Mouse (Mus musculus): ENCODE measurements around the gene Ppp1r14a.

Gene Ppp1r14a

GRCm38 (mm10) chr7:29328984-29329383, 39.9 kb downstream of the Ppp1r14a start:
- no peak for DNase-seq (ENCODE audit: low spot score in 2 of 2)

GRCm38 (mm10) chr7:29334156-29334555, 45.0 kb downstream of the Ppp1r14a start:
- no peak for DNase-seq (ENCODE audit: low spot score in 2 of 2)

- DNase-seq (ENCODE audit: low spot score in 2 of 2) = no peak
Measured at GRCm38 (mm10) chr7:29335276-29335675, 46.2 kb downstream of the Ppp1r14a start.

GRCm38 (mm10) chr7:29335841-29336671, 46.9 kb downstream of the Ppp1r14a start:
- no peak for DNase-seq (ENCODE audit: low spot score in 2 of 2)

GRCm38 (mm10) chr7:29336795-29337319, 47.7 kb downstream of the Ppp1r14a start:
- DNase-seq (ENCODE audit: low spot score in 2 of 2) = no peak

GRCm38 (mm10) chr7:29337766-29338165, 48.7 kb downstream of the Ppp1r14a start:
- DNase-seq (ENCODE audit: low spot score in 2 of 2) = no peak

- DNase-seq (ENCODE audit: low spot score in 2 of 2) = peak in 1 of 2 experiments; percentile 21
Measured at GRCm38 (mm10) chr7:29338351-29338919, 49.3 kb downstream of the Ppp1r14a start.

- peak in 1 of 2 experiments; percentile 24 for DNase-seq (ENCODE audit: low spot score in 2 of 2)
Measured at GRCm38 (mm10) chr7:29338984-29339679, 50.0 kb downstream of the Ppp1r14a start.

GRCm38 (mm10) chr7:29340247-29340646, 51.1 kb downstream of the Ppp1r14a start:
- no peak for DNase-seq (ENCODE audit: low spot score in 2 of 2)

- DNase-seq (ENCODE audit: low spot score in 2 of 2) = no peak
Measured at GRCm38 (mm10) chr7:29340838-29341237, 51.7 kb downstream of the Ppp1r14a start.

GRCm38 (mm10) chr7:29341722-29342121, 52.6 kb downstream of the Ppp1r14a start:
- no peak for DNase-seq (ENCODE audit: low spot score in 2 of 2)

- no peak for DNase-seq (ENCODE audit: low spot score in 2 of 2)
Measured at GRCm38 (mm10) chr7:29342489-29343092, 53.5 kb downstream of the Ppp1r14a start.
